Mouse (Mus musculus) erythroblast, embryonic 14.5 days (primary cell): ENCODE data around the gene Kansl2.

Experiments used
- GATA1 ChIP-seq: IDR thresholded peaks from 2 replicates; pipeline ENCODE4 v1.6.1; 2012; ENCODE audit warnings: low read length, inconsistent platforms, mixed read lengths
- TAL1 ChIP-seq: IDR thresholded peaks from 3 replicates; pipeline ENCODE4 v1.6.1; 2012; ENCODE audit warnings: low read length, inconsistent platforms, mixed read lengths

DNA sequence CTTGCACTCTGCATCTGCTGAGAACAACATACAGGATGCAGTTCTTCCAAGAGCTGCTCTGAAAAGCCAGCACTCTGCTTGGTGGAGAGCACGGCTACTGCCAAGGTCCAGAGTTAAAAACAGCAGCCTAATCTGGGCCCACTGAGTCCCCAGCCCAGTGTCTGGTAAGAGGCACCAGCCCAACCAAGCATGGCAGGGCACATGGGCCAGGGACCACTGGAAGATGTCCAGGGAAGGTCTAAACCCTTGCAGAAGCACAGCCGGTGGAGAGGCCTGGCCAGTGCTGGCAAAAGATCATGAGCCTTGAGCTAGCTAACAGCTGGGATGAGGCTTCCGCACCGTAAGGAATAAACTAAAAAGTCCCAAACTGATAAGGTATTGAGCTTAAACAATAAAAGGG is 21.8 kb upstream of the Kansl2 start:
- TF ChIP-seq GATA1, result no peak
- TF ChIP-seq TAL1, result no peak
